In the genomic region with DNA sequence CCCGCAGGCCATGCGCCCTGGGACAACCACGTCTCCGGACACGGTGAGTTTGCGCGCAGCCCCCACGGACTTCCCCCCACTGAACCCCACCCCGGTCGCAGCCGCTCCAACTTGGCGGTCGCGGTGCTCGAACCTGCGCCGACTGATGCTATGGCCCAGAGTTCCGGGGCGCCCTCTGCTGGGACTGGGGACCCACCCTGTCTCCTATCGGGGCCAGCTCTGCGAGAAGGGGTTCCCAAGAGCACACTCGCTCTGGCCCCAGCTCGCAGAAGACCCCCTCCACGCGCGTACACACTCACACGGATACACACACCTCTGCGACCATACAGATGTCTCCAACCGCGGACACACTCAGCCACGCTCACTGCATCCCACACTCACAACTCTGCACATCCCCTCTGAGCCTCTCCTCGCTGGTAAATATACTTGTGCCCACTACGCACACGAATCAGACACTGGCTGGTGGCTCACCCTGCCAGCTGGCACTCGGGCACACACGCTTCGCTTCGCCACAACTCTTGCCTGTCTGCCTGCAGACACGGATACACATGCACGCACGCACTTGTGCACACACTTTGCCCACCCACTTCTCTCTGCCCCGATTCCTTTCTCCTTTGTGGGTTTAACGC, we compare ENCODE assay signal across 9 mouse cellular contexts. TPM values are rescaled to one million over a fixed set of nuclear protein-coding genes. Genes with fewer than 3 reads are reported as not detected.
DNase-seq lines count a peak whose midpoint lies in the region; ATAC-seq and TF ChIP-seq lines count a peak whose summit lies in the region.
"Had no signal": no experiment of that assay in that cellular context is flagged by ENCODE, and none has a peak within 500 bp of the region (broad histone marks: within the 10 kb centered on the region; RNA-seq: fewer than 3 reads in every experiment).

No protein-coding gene starts in this region.

- no peaks in the 10 kb centered on the region for H3K4me1 ChIP-seq in ES-Bruce4 (ENCODE audit: control insufficient read depth, insufficient read depth, low read length)
- H3K4me1 ChIP-seq in hindbrain, embryonic 12.5 days = peaks cover 41% of the 10 kb centered on the region
- peaks cover 9% of the 10 kb centered on the region for H3K4me1 ChIP-seq in limb, embryonic 15.5 days
- H3K4me1 ChIP-seq in lung, postnatal 0 days (ENCODE audit: insufficient read depth, low read depth, low read length) = no peaks in the 10 kb centered on the region

- no peaks in the 10 kb centered on the region for H3K36me3 ChIP-seq in ES-Bruce4 (ENCODE audit: control insufficient read depth, insufficient read depth, low read length, poor library complexity, severe bottlenecking)
- H3K36me3 ChIP-seq in hindbrain, embryonic 12.5 days = no peaks in the 10 kb centered on the region
- no peaks in the 10 kb centered on the region for H3K36me3 ChIP-seq in limb, embryonic 15.5 days
- H3K36me3 ChIP-seq in lung, postnatal 0 days (ENCODE audit: insufficient read depth, low read length) = no peaks in the 10 kb centered on the region

- H3K9ac ChIP-seq in ES-Bruce4 (ENCODE audit: low read depth, poor library complexity, severe bottlenecking) = peak overlapping the region; percentile 39
- H3K9ac ChIP-seq in hindbrain, embryonic 12.5 days = peak overlapping the region; percentile 71
- no peak overlapping the region for H3K9ac ChIP-seq in limb, embryonic 15.5 days
- H3K9ac ChIP-seq in lung, postnatal 0 days (replicated peaks; ENCODE audit: low read depth) = no peak overlapping the region

- H3K27me3 ChIP-seq in ES-Bruce4 (ENCODE audit: control insufficient read depth, insufficient read depth, low read length, poor library complexity, severe bottlenecking) = peaks cover 6% of the 10 kb centered on the region
- H3K27me3 ChIP-seq in hindbrain, embryonic 12.5 days = peaks cover 58% of the 10 kb centered on the region
- H3K27me3 ChIP-seq in limb, embryonic 15.5 days = peaks cover 54% of the 10 kb centered on the region
- peaks cover 33% of the 10 kb centered on the region for H3K27me3 ChIP-seq in lung, postnatal 0 days (replicated peaks; ENCODE audit: insufficient read depth, low read length)

- no peak for TF ChIP-seq POLR2A in ES-Bruce4 (IDR thresholded peaks at IDR 0.05; ENCODE audit: insufficient read depth, low read length)

- WGBS in hindbrain, embryonic 12.5 days = 42% methylated on average over 43 of the region's 43 CpGs
- WGBS in limb, embryonic 15.5 days = 40% methylated on average over 43 of the region's 43 CpGs
- 41% methylated on average over 42 of the region's 43 CpGs for WGBS in lung, postnatal 0 days

- no peak for DNase-seq in frontal cortex, postnatal 10 days (ENCODE audit: low spot score in 2 of 2)
- no peak for DNase-seq in urinary bladder, adult 2 months (ENCODE audit: low spot score)
- DNase-seq in lung, postnatal 0 days (ENCODE audit: low spot score) = no peak
- DNase-seq: kidney, adult 18-20 months had no signal

- TF ChIP-seq CTCF in ES-Bruce4 (IDR thresholded peaks at IDR 0.05; ENCODE audit: low read depth, low read length) = peak; percentile 18
- no peak for TF ChIP-seq CTCF in lung, postnatal 0 days (IDR thresholded peaks at IDR 0.05)

- no peak for TF ChIP-seq EP300 in ES-Bruce4 (IDR thresholded peaks at IDR 0.05; ENCODE audit: insufficient read depth, low read depth, low read length)
- no peak for TF ChIP-seq EP300 in lung, postnatal 0 days (IDR thresholded peaks at IDR 0.05)

- ATAC-seq in frontal cortex, adult (ENCODE audit: low TSS enrichment) = peak; percentile 57
- peak; percentile 29; the same call in 1 of the 2 replicates for ATAC-seq in hindbrain, embryonic 12.5 days (ENCODE audit: low FRiP score)
- ATAC-seq in limb, embryonic 15.5 days (ENCODE audit: insufficient number of reproducible peaks, low FRiP score, low TSS enrichment, low read depth) = no peak
- no peak for ATAC-seq in megakaryocyte progenitor cell, adult 5-6 weeks (replicated peaks; ENCODE audit: poor library complexity)
- ATAC-seq in lung, postnatal 0 days = no peak

- no peak overlapping the region for H3K27ac ChIP-seq in ES-Bruce4 (ENCODE audit: insufficient read depth, low read length)
- H3K27ac ChIP-seq in hindbrain, embryonic 12.5 days = peak overlapping the region; percentile 77
- no peak overlapping the region for H3K27ac ChIP-seq in limb, embryonic 15.5 days
- H3K27ac ChIP-seq in lung, postnatal 0 days (ENCODE audit: low read length) = no peak overlapping the region

- peak overlapping the region; percentile 57 for H3K4me3 ChIP-seq in ES-Bruce4 (ENCODE audit: low read depth, low read length)
- H3K4me3 ChIP-seq in hindbrain, embryonic 12.5 days = peak overlapping the region; percentile 55
- peak overlapping the region; percentile 29 for H3K4me3 ChIP-seq in limb, embryonic 15.5 days
- no peak overlapping the region for H3K4me3 ChIP-seq in lung, postnatal 0 days (ENCODE audit: low read depth, low read length)

- no peaks in the 10 kb centered on the region for H3K9me3 ChIP-seq in ES-Bruce4 (replicated peaks; ENCODE audit: control insufficient read depth, insufficient read depth, low read length, poor library complexity, severe bottlenecking)
- H3K9me3 ChIP-seq in hindbrain, embryonic 12.5 days (replicated peaks) = no peaks in the 10 kb centered on the region
- no peaks in the 10 kb centered on the region for H3K9me3 ChIP-seq in limb, embryonic 15.5 days
- H3K9me3 ChIP-seq in lung, postnatal 0 days (ENCODE audit: low read length) = no peaks in the 10 kb centered on the region

- peak overlapping the region; percentile 65 for H3K4me2 ChIP-seq in hindbrain, embryonic 12.5 days (replicated peaks)
- peak overlapping the region; percentile 50 for H3K4me2 ChIP-seq in limb, embryonic 15.5 days
- H3K4me2 ChIP-seq in lung, postnatal 0 days (replicated peaks; ENCODE audit: low read depth, low read length) = no peak overlapping the region

RNA-seq across cellular contexts. Expression of gene Vstm2l, which starts 0.6 kb away (rescaled TPM):
- polyA plus RNA-seq in ES-Bruce4 (2011; ENCODE audit: insufficient read depth, insufficient read length, low read depth, missing spikeins) = not detected in 2 replicates
- polyA plus RNA-seq in hindbrain, embryonic 12.5 days (2016; fragmentation: Nextera tagmentation; extraction: Ambion mirVana) = 13.7 and 15.3 TPM in 2 replicates
- polyA plus RNA-seq in limb, embryonic 15.5 days (2015; fragmentation: Nextera tagmentation; extraction: Ambion mirVana) = 0.10 TPM in 1 of 2 replicates, not detected in the other
- not detected in 2 replicates for total RNA-seq in megakaryocyte progenitor cell, adult 5-6 weeks (2015)
- total RNA-seq in megakaryocyte progenitor cell, adult 5-6 weeks (2017) = not detected in 2 replicates
- 0.04 TPM in 1 of 2 replicates, not detected in the other for polyA plus RNA-seq in urinary bladder, adult 2 months (2012; rRNA removed)
- not detected in 2 replicates for polyA plus RNA-seq in lung, postnatal 0 days (2015; fragmentation: Nextera tagmentation; extraction: Ambion mirVana)

Comparison
In these comparisons a context has a peak if more than half of its experiments do, and no peak if none do; other contexts are left out.
1. ATAC-seq: peak in frontal cortex, adult (single experiment) and hindbrain, embryonic 12.5 days (single experiment); none in limb, embryonic 15.5 days (single experiment), megakaryocyte progenitor cell, adult 5-6 weeks (single experiment) and lung, postnatal 0 days (single experiment).
2. H3K9ac ChIP-seq: peak in ES-Bruce4 (single experiment) and hindbrain, embryonic 12.5 days (single experiment); none in limb, embryonic 15.5 days (single experiment) and lung, postnatal 0 days (single experiment).
3. RNA of gene Vstm2l, which starts 0.6 kb away (polyA plus RNA-seq): 13.7 to 15.3 TPM in hindbrain, embryonic 12.5 days; not detected in ES-Bruce4, 0.10 TPM in limb, embryonic 15.5 days, 0.04 TPM in urinary bladder, adult 2 months and not detected in lung, postnatal 0 days; every median in the first group is over 10 times any median in the second.